Mouse (Mus musculus) midbrain, postnatal 0 days (tissue): ENCODE measurements around the gene Akap8. TPM values are rescaled to one million over a fixed set of nuclear protein-coding genes. Genes with fewer than 3 reads are reported as not detected.

Source experiments
- ATAC-seq: fragments of 200-750 bp; cut with Nextera tagmentation; 2 replicates; pipeline ENCODE4 v1.8.0; 2017; ENCODE audit warnings: moderate number of reproducible peaks, mild to moderate bottlenecking, moderate TSS enrichment, moderate library complexity; ENCODE audit not compliant: low FRiP score
- DNase-seq: peaks from one replicate; pipeline ENCODE4 v3.0.0-alpha.2; 2015; ENCODE audit warnings: low spot score
- H3K27ac ChIP-seq: fragments of 300-500 bp; sonication (generic); 2 replicates; pipeline ENCODE4 v1.5.1; 2014; ENCODE audit warnings: low read depth, mild to moderate bottlenecking, low read length, mixed read lengths
- H3K27me3 ChIP-seq: fragments of 300-500 bp; sonication (generic); 2 replicates; pipeline ENCODE4 v1.6.1; 2014; ENCODE audit warnings: low read length, control low read depth, mixed read lengths; ENCODE audit not compliant: insufficient read depth
- H3K36me3 ChIP-seq: fragments of 300-500 bp; sonication (generic); 2 replicates; pipeline ENCODE4 v1.6.1; 2014; ENCODE audit warnings: low read length, control low read depth, mixed read lengths; ENCODE audit not compliant: insufficient read depth
- H3K4me1 ChIP-seq: fragments of 300-500 bp; sonication (generic); 2 replicates; pipeline ENCODE4 v1.6.1; 2014; ENCODE audit warnings: mild to moderate bottlenecking, control low read depth, antibody characterized with exemption, low read length, mixed read lengths; ENCODE audit not compliant: insufficient read depth
- H3K4me2 ChIP-seq: fragments of 300-500 bp; sonication (generic); 2 replicates; pipeline ENCODE4 v1.6.1; 2014; ENCODE audit warnings: low read depth, mild to moderate bottlenecking, low read length, mixed read lengths; ENCODE audit not compliant: poor library complexity, severe bottlenecking
- H3K4me3 ChIP-seq: fragments of 300-500 bp; sonication (generic); 2 replicates; pipeline ENCODE4 v1.5.1; 2014; ENCODE audit warnings: low read depth, mild to moderate bottlenecking, low read length, moderate library complexity
- H3K9ac ChIP-seq: fragments of 300-500 bp; sonication (generic); replicated peaks from 2 replicates; pipeline ENCODE4 v1.6.1; 2014; ENCODE audit warnings: mild to moderate bottlenecking, low read length, moderate library complexity, mixed read lengths; ENCODE audit not compliant: poor library complexity, severe bottlenecking
- H3K9me3 ChIP-seq: fragments of 300-500 bp; sonication (generic); 2 replicates; pipeline ENCODE4 v1.6.1; 2016; ENCODE audit warnings: low read length, control low read depth
- CTCF ChIP-seq: IDR thresholded peaks from 2 replicates; pipeline ENCODE4 v1.5.1; 2016; ENCODE audit warnings: antibody characterized with exemption, mild to moderate bottlenecking
- WGBS: fragments of 180-500 bp; shearing (Covaris S2); extraction: QIAGEN DNeasy Blood & Tissue Kit; methylation state at CpG from one replicate; pipeline ENCODE4 v1.1.7; 2014; 5-methylcytosine and 5-hydroxymethylcytosine counted together
- polyA plus RNA-seq: library from polyadenylated mRNA; unstranded; fragments of >200 nt; fragmentation: Nextera tagmentation; extraction: Ambion mirVana; gene quantifications from 2 replicates; pipeline ENCODE4 v1.2.1, GENCODE M21; 2015
- total RNA-seq: library from RNA; depleted of rRNA; stranded (reverse); fragments of >200 nt; gene quantifications from 2 replicates; pipeline ENCODE4 v1.2.3, GENCODE M21; 2014

Akap8 gene
- total and polyA plus RNA-seq, 2 experiments from 2014 or later: 81.1 to 131 TPM

GRCm38 (mm10) chr17:32341102-32341501 is 20.1 kb upstream of the Akap8 start:
- TF ChIP-seq CTCF: no peak
- Histone ChIP-seq H3K9ac (no peak overlapping the region), H3K4me1 (no peaks in the 10 kb centered on the region), H3K9me3 (no peaks in the 10 kb centered on the region), H3K4me2 (no peak overlapping the region), H3K27me3 (no peaks in the 10 kb centered on the region), H3K27ac (no peak overlapping the region), H3K36me3 (peaks cover 26% of the 10 kb centered on the region), H3K4me3 (no peak overlapping the region)
- no peak for ATAC-seq
- 88% methylated on average over 1 of the region's 1 CpGs for WGBS
- DNase-seq: no peak

- DNase-seq (no peak), ATAC-seq (no peak)
- TF ChIP-seq CTCF: no peak
- no peaks in the 10 kb centered on the region for H3K4me1 ChIP-seq
- H3K27me3 ChIP-seq: no peaks in the 10 kb centered on the region
- no peak overlapping the region for H3K4me2 ChIP-seq
- peaks cover 35% of the 10 kb centered on the region for H3K36me3 ChIP-seq
- H3K9me3 ChIP-seq: no peaks in the 10 kb centered on the region
- no peak overlapping the region for H3K9ac ChIP-seq
- H3K27ac ChIP-seq: no peak overlapping the region
- WGBS: 86% methylated on average over 1 of the region's 1 CpGs
- H3K4me3 ChIP-seq: no peak overlapping the region
Measured at GRCm38 (mm10) chr17:32340110-32340509, 19.1 kb upstream of the Akap8 start.

DNA sequence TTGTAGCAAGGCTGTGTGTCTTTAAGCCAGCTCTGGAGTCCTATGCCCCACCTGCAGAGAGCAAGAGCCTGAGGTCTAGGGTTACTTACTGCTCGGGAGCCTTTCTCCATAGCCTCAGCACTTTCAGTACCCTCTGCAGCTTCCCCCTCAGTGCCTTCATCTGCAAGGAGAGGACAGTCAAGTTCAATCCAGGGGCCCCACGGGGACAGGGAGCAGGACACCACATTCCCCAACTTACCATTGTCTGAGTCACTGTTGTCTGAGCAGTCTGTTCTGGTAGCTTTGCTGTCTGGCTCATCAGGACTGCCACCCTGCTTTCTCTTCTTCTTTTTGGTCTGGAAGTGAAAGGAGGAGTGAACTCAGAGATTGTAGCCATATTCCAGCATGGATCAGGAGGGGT is 14.8 kb upstream of the Akap8 start:
- 74% methylated on average over 2 of the region's 2 CpGs for WGBS
- H3K27ac ChIP-seq: no peak overlapping the region
- H3K4me2 ChIP-seq: no peak overlapping the region
- no peaks in the 10 kb centered on the region for H3K4me1 ChIP-seq
- no peak for TF ChIP-seq CTCF
- DNase-seq (no peak), ATAC-seq (no peak)
- H3K4me3 ChIP-seq: no peak overlapping the region
- H3K9ac ChIP-seq: no peak overlapping the region
- peaks cover 72% of the 10 kb centered on the region for H3K36me3 ChIP-seq
- H3K27me3 ChIP-seq: no peaks in the 10 kb centered on the region
- H3K9me3 ChIP-seq: no peaks in the 10 kb centered on the region

- 96% methylated on average over 12 of the region's 12 CpGs for whole genome bisulfite sequencing
- Histone ChIP-seq H3K4me3 (no peak overlapping the region), H3K27ac (no peak overlapping the region), H3K9ac (no peak overlapping the region), H3K4me1 (no peaks in the 10 kb centered on the region), H3K27me3 (no peaks in the 10 kb centered on the region), H3K9me3 (no peaks in the 10 kb centered on the region), H3K4me2 (no peak overlapping the region), H3K36me3 (peaks cover 72% of the 10 kb centered on the region)
- TF ChIP-seq CTCF: no peak
- DNase-seq (no peak), ATAC-seq (no peak)
Measured at GRCm38 (mm10) chr17:32334921-32335320, 13.9 kb upstream of the Akap8 start.

- ATAC-seq (no peak), DNase-seq (no peak)
- Histone ChIP-seq H3K4me2 (no peak overlapping the region), H3K9ac (no peak overlapping the region), H3K27ac (no peak overlapping the region), H3K9me3 (no peaks in the 10 kb centered on the region), H3K27me3 (no peaks in the 10 kb centered on the region), H3K4me1 (no peaks in the 10 kb centered on the region), H3K4me3 (no peak overlapping the region), H3K36me3 (peaks cover 69% of the 10 kb centered on the region)
- no peak for TF ChIP-seq CTCF
- WGBS: 89% methylated on average over 31 of the region's 31 CpGs
Measured at GRCm38 (mm10) chr17:32333675-32334303, 12.8 kb upstream of the Akap8 start.

- no peaks in the 10 kb centered on the region for H3K4me1 ChIP-seq
- TF ChIP-seq CTCF: no peak
- H3K27ac ChIP-seq: no peak overlapping the region
Measured at GRCm38 (mm10) chr17:32327501-32327900, 6.5 kb upstream of the Akap8 start.

More at GRCm38 (mm10) chr17:32327501-32327900, 6.5 kb upstream of the Akap8 start:
- Histone ChIP-seq H3K36me3 (peaks cover 18% of the 10 kb centered on the region), H3K27me3 (no peaks in the 10 kb centered on the region), H3K4me2 (no peak overlapping the region), H3K9me3 (no peaks in the 10 kb centered on the region), H3K9ac (no peak overlapping the region), H3K4me3 (no peak overlapping the region)
- ATAC-seq (no peak), DNase-seq (no peak)
